Mouse (Mus musculus): ENCODE measurements around the gene S100b.

Gene S100b

DNA sequence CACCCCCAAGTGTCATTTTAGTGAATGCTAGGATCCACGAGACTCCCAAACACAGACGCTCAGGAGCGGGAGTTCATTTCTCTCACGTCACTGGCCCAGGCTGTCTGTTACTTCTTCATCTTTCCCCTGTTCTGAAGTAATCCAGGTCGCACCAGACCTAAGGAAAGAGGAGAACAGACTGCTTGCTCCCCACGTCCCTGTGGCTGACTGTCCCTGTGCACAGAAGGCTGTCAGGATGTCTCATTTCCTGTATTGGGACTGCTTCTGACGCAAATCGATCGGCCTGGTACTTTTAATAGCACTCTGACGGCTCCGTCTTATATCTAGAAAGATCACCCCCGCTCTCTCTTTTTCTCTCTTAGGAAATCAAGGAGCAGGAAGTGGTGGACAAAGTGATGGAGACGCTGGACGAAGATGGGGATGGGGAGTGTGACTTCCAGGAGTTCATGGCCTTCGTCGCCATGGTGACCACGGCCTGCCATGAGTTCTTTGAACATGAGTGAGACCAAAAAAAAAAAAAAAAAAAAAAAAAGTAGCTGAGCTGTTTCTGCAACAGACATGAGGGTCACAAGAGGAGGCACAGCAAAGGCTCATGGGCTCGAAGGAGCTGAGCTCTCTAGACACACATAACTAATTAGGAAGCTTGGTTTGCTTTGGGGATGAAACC is 6.0 kb downstream of the S100b start:
- DNase-seq (ENCODE audit: low read depth, low spot score): peak; percentile 18

GRCm38 (mm10) chr10:76260358-76261059 is 6.9 kb downstream of the S100b start:
- DNase-seq (ENCODE audit: low read depth, low spot score): peak; percentile 18

GRCm38 (mm10) chr10:76261447-76261846 is 7.8 kb downstream of the S100b start:
- no peak for DNase-seq (ENCODE audit: low read depth, low spot score)

- no peak for DNase-seq (ENCODE audit: low read depth, low spot score)
Observed at GRCm38 (mm10) chr10:76262431-76262830, 8.8 kb downstream of the S100b start.

DNA sequence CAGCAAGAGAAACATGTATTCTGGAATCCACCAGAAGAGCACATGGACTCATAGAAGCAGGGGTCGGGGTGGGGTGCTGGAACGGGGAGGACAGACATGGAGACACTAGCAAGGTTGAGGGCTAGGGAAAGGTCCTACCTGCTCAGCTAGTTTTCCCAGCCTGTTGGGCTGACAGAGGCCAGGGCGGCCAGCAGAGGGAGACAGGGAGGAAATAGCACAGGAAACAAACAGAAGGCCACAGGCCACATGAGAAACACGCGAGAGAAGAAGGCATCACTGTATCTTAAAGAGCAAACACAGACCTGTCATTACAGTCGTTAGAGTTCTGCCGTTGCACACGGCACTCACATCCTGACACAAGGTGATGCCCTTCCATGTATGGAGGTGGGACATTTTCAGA is 17.6 kb downstream of the S100b start:
- peak; percentile 28 for DNase-seq (ENCODE audit: low read depth, low spot score)

DNA sequence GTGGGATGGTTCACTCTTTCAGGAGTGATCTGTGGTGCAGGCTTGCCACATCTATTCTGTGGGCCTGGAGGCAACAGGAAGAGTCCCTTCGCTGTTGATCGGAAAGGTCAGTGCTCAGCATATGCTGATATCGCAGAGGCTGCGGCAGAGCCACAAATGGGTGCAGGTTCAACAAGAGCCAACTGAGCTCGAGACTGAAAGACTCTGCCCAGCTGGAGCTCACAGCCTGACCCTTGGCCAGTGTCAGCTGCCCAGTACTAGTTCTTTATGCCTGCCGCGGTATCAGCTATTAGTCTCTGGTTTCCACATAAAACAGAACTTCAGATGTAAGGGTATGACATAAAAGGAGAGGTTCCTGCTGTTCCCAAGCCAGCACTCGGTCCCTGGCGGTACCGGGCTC is 21.6 kb downstream of the S100b start:
- no peak for DNase-seq (ENCODE audit: low read depth, low spot score)

- no peak for DNase-seq (ENCODE audit: low read depth, low spot score)
Observed at GRCm38 (mm10) chr10:76278541-76279097, 25.0 kb downstream of the S100b start.

DNA sequence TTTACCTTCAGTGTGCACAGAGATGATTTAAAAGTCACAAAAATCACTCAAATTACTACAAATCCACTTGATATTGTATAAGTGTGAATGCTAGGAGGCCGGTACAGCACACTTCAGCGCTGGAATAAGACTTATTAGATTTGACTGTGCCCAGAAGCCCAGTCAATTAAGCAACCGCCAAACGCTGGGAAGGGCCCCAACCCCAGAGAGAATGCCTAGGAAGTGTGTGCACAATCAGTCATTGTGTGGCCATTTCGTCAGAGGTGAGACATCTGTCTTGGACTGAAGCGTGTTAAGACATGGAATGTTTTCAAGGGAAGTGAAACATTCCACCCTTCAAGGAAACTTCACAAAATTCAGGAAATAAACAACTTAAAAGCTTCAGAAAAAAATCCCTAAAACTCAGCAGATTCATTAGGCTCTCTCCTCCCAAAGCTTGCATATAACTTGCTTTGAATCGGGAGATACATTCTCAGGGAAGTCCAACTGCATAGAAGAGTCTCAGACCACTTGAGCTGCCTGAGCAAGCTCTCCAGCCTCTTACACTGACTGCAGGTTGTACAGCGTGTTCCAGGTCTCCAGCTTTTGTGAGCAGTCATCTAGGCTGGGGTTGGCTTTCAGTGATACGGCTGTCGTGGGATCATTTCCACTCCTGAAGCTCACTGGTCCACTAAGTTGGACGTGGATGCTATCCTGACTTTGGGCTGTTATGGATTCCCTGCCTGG is 34.8 kb downstream of the S100b start:
- DNase-seq (ENCODE audit: low read depth, low spot score): no peak

- no peak for DNase-seq (ENCODE audit: low read depth, low spot score)
Observed at GRCm38 (mm10) chr10:76289052-76289451, 35.4 kb downstream of the S100b start.

DNA sequence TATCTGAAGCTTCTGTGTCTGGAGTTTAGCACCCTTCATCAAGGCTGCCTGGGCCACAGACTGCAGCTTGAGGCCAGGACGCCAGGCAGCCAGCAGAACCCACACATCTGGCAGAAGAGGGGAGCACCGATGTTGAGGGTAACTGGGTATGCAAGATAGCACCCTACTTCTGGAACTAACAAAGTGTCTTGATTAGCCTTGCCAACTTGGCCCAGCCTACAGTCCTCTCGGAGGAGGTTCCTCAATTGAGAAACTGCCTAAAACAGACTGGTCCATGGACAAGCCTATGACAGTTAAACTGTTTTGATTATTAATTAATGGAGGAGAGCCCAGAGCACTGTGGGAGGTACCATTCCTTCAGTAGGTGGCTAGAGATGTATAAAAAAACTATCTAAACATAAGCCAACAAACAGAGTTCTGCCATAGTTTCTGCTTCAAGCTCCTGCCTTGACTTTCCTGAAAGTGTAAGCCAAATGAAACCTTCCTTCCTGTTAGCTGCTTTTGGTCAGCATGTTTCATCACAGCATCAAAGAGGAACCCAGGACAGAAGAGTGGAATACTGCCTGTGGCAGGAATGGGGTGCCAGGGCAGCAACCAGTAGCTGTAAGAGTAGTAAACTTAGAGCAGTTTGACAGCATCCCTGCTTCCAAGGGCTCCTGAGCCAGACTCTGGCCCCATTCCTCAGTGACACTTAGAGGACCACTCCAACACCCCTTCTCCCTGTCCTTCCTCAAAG is 36.5 kb downstream of the S100b start:
- DNase-seq (ENCODE audit: low read depth, low spot score): no peak

GRCm38 (mm10) chr10:76293222-76293621 is 39.6 kb downstream of the S100b start:
- no peak for DNase-seq (ENCODE audit: low read depth, low spot score)

DNA sequence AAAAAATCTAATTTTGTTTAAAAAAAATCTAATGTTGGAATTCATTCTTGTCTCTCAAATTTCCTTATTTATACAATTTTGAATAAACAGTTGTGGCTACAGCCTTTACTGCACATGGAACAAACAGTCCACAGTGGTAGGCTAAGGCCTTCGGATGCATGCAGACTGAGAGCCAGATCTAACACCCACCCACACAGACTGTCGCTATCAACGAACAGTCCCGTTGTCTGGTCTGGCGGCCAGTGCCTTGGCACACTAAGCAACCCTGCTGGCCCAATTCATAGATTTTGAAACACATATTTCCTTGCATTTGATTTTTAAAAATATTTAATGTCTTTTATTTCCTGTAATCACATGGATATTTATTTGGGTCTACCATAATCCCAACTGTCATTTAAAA is 46.5 kb downstream of the S100b start:
- no peak for DNase-seq (ENCODE audit: low read depth, low spot score)

- no peak for DNase-seq (ENCODE audit: low read depth, low spot score)
Observed at GRCm38 (mm10) chr10:76306738-76307137, 53.1 kb downstream of the S100b start.

Measured in mesoderm, embryonic 11.5 days (tissue).